Mouse (Mus musculus) liver, postnatal 0 days (tissue): ENCODE results near the gene Triobp.

Source experiments
- CTCF ChIP-seq: sonication (generic); IDR thresholded peaks from 2 replicates; pipeline ENCODE4 v1.5.1; 2016; ENCODE audit warnings: antibody characterized with exemption, low read depth
- EP300 ChIP-seq: IDR thresholded peaks from 2 replicates; pipeline ENCODE4 v1.6.1; 2016; ENCODE audit warnings: antibody characterized with exemption, low read depth, mild to moderate bottlenecking

- TF ChIP-seq EP300 (no peak), CTCF (no peak)
Observed at GRCm38 (mm10) chr15:78999586-78999985, 52.1 kb downstream of the Triobp start.
